Mouse (Mus musculus) embryonic facial prominence, embryonic 11.5 days (tissue): ENCODE measurements around the gene Zfp148. TPM values are rescaled to one million over a fixed set of nuclear protein-coding genes. Genes with fewer than 3 reads are reported as not detected.
"Not testable (repeated sequence)": the region's sequence is repeated elsewhere in the genome, so short reads cannot be mapped to it uniquely, and the experiment has no call there.

Experiments
- ATAC-seq: fragments of 200-750 bp; cut with Nextera tagmentation; replicated peaks from 2 replicates; pipeline ENCODE4 v1.8.0; 2017; ENCODE audit warnings: low read depth; ENCODE audit not compliant: insufficient number of reproducible peaks, low FRiP score, low TSS enrichment
- DNase-seq: peaks from one replicate; pipeline ENCODE4 v3.0.0-alpha.2; 2015; ENCODE audit warnings: low spot score
- H3K27ac ChIP-seq: fragments of 300-500 bp; sonication (generic); replicated peaks from 2 replicates; pipeline ENCODE4 v1.5.1; 2014; ENCODE audit warnings: mild to moderate bottlenecking, low read depth, low read length, control low read depth
- H3K27me3 ChIP-seq: fragments of 300-500 bp; sonication (generic); 2 replicates; pipeline ENCODE4 v1.6.1; 2014; ENCODE audit warnings: mild to moderate bottlenecking, low read length, moderate library complexity, mixed read lengths; ENCODE audit not compliant: control insufficient read depth, insufficient read depth
- H3K36me3 ChIP-seq: fragments of 300-500 bp; sonication (generic); replicated peaks from 2 replicates; pipeline ENCODE4 v1.6.1; 2014; ENCODE audit warnings: low read depth, mild to moderate bottlenecking, low read length, moderate library complexity, mixed read lengths; ENCODE audit not compliant: control insufficient read depth, insufficient read depth
- H3K4me1 ChIP-seq: fragments of 300-500 bp; sonication (generic); 2 replicates; pipeline ENCODE4 v1.6.1; 2014; ENCODE audit warnings: low read length, mixed read lengths; ENCODE audit not compliant: control insufficient read depth, insufficient read depth
- H3K4me2 ChIP-seq: fragments of 300-500 bp; sonication (generic); 2 replicates; pipeline ENCODE4 v1.6.1; 2014; ENCODE audit warnings: low read depth, mild to moderate bottlenecking, control low read depth, low read length, moderate library complexity
- H3K4me3 ChIP-seq: fragments of 300-500 bp; sonication (generic); 2 replicates; pipeline ENCODE4 v1.5.1; 2014; ENCODE audit warnings: low read depth, low read length, control low read depth
- H3K9ac ChIP-seq: fragments of 300-500 bp; sonication (generic); replicated peaks from 2 replicates; pipeline ENCODE4 v1.6.1; 2014; ENCODE audit warnings: mild to moderate bottlenecking, control low read depth, low read length
- H3K9me3 ChIP-seq: fragments of 300-500 bp; sonication (generic); replicated peaks from 2 replicates; pipeline ENCODE4 v1.6.1; 2016; ENCODE audit warnings: mild to moderate bottlenecking, low read length, inconsistent platforms, mixed read lengths; ENCODE audit not compliant: control insufficient read depth
- WGBS: fragments of 180-500 bp; shearing (Covaris S2); extraction: QIAGEN DNeasy Blood & Tissue Kit; methylation state at CpG from one replicate; pipeline ENCODE4 v1.1.7; 2014; 5-methylcytosine and 5-hydroxymethylcytosine counted together
- polyA plus RNA-seq: library from polyadenylated mRNA; unstranded; fragments of >200 nt; fragmentation: Nextera tagmentation; extraction: Ambion mirVana; gene quantifications from 2 replicates; pipeline ENCODE4 v1.2.1, GENCODE M21; 2014

Zfp148 gene
- polyA plus RNA-seq, 1 experiment from 2014 or later = 52.9 TPM

DNA sequence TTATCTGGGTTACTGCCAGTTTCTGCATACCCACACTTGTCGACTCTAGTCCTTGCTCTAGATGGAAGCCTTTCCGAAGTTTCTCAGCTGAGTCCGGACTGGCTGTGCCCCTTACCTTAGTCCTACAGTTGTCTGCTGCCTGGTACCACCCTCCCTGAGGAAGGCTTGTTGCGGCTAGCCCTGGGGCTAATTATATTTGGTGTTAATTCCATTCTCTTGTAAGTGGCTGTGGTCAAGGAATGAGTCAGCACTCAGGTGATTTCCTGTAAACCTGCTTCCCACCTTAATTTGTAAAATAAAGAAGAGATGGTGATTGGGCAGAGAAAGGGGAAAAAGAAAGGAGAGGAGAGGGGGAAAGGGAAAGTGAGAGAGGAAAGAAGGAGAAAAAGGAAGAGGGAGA is 127.4 kb downstream of the Zfp148 start:
- DNase-seq (no peak), ATAC-seq (no peak)
- Histone ChIP-seq H3K36me3 (no peaks in the 10 kb centered on the region; the same call in 1 of the 2 replicates), H3K27me3 (no peaks in the 10 kb centered on the region), H3K4me2 (no peak overlapping the region), H3K9me3 (no peaks in the 10 kb centered on the region), H3K4me3 (no peak overlapping the region), H3K9ac (no peak overlapping the region), H3K27ac (no peak overlapping the region), H3K4me1 (no peaks in the 10 kb centered on the region)
- 86% methylated on average over 4 of the region's 4 CpGs for WGBS

DNA sequence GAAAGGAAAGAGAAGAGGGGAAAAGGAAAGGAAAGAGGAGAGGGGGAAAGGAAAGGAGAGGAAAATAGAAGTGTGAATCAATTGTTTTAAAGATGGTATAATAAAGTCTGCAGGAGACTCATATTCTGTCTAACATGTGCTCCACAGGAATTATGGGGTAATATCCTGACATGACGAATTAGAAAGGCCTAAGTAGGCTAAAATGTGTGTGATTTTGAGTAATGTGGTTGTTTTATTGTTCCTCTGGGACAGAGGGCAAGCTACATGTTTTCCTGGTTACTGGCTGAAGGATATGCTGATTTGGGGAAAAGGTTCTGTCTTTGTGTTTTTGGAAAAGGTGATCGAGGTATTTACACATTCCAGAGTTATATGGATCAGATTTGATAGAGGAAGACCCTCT is 128.6 kb downstream of the Zfp148 start:
- DNase-seq, H3K9ac ChIP-seq, H3K36me3 ChIP-seq, ATAC-seq, H3K4me3 ChIP-seq, H3K27me3 ChIP-seq, H3K4me2 ChIP-seq, H3K27ac ChIP-seq, H3K4me1 ChIP-seq, H3K9me3 ChIP-seq: not testable (repeated sequence)
- WGBS = 85% methylated on average over 2 of the region's 2 CpGs

DNA sequence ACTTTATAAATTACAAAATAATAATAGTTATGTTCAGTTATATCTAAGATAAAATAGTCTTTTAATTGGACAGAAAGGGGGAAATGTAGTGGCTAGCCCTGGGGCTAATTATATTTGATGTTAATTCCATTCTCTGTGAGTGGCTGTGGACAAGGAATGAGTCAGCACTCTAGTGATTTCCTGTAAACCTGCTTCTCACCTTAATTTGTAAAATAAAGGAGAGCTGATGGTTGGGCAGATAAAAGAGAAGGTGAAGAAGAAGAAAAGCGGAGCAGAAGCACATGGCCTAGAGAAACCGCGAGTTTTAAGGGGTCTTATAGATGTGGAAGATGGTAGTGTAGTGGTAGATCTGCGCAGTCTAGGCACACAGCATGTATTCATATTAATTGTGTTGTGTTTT is 130.2 kb downstream of the Zfp148 start:
- not testable (repeated sequence) for ATAC-seq, H3K27ac ChIP-seq, DNase-seq, H3K36me3 ChIP-seq, H3K4me2 ChIP-seq, H3K27me3 ChIP-seq, H3K9me3 ChIP-seq, H3K4me3 ChIP-seq, H3K9ac ChIP-seq, H3K4me1 ChIP-seq
- 94% methylated on average over 4 of the region's 4 CpGs for WGBS

DNA sequence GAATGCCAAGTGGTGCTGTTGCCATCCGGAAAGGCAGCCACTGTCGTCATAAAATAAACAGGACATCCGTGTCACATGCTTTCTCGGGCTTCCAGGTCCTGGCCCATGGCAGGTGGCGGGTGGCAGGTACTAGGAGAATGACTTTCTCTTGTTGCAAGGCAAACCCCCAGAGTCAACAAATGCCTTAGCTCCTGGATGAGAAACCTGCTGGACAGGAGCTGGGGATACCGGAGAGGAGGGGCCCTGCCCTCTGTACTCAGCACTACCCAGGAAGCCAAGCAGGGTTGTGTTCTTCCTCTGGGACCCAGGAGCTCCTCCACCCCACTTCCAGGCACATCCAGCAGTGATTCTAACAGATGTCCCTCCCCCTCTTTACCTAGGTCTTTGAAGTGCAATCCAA is 131.9 kb downstream of the Zfp148 start:
- H3K9me3 ChIP-seq = no peaks in the 10 kb centered on the region
- no peaks in the 10 kb centered on the region for H3K36me3 ChIP-seq
- no peak overlapping the region for H3K4me3 ChIP-seq
- H3K9ac ChIP-seq = no peak overlapping the region
- H3K4me1 ChIP-seq = no peaks in the 10 kb centered on the region
- no peak for DNase-seq
- no peak overlapping the region for H3K27ac ChIP-seq
- no peak for ATAC-seq
- no peaks in the 10 kb centered on the region for H3K27me3 ChIP-seq
- 85% methylated on average over 6 of the region's 6 CpGs for WGBS
- H3K4me2 ChIP-seq = no peak overlapping the region

DNA sequence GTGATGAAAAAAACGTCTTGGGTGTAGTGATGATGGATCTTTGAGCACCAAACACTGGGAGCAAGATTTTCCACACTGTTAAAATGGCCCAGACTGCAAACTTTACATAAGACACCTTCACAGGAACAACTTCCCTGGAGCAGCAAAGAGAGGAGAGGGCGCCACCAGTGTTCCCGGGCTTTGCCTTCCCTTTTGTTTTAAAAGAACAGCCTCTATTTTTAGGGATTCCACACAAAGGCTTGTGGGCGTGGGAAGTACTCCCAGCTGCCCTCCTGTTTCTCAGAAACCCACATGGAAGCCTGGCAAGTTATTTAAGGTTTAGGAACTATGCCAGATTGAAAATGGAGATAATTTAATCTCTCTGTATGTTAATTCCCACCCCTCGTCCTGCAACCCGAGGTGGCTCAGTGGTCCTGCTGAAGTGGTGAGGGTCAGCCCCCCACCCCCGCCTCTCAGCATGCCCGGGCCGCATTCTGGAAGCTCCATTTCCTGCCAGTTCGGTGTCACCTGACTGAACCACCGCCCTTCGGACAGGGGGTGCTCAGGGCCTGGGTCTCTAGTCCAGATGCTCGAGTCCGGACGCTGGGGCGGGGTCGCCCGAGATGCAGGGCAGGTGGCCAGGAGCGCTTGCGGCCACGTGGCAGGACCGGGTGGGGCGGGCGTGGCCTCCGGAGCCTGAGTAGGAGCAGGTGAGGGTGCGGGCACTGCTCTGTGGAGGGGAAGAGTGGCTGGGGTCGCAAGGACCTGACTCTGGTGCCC is 136.3 kb downstream of the Zfp148 start, which contains the start of gene Slc12a8:
Slc12a8 (plus strand) TSS at position 522 of the 759 bp plus-strand sequence.
- H3K27me3 ChIP-seq = no peaks in the 10 kb centered on the region
- H3K9me3 ChIP-seq = no peaks in the 10 kb centered on the region
- DNase-seq = peak; percentile 20
- H3K27ac ChIP-seq = no peak within 1 kb of the TSS
- WGBS = 2% methylated on average over 27 of the region's 27 CpGs
- no peaks in the 10 kb centered on the region for H3K4me1 ChIP-seq
- ATAC-seq = no peak
- no peaks in the 10 kb centered on the region for H3K36me3 ChIP-seq
- H3K4me2 ChIP-seq = peak within 1 kb of the TSS; percentile 80
- H3K4me3 ChIP-seq = peak within 1 kb of the TSS; percentile 24
- peak within 1 kb of the TSS; percentile 53 for H3K9ac ChIP-seq

DNA sequence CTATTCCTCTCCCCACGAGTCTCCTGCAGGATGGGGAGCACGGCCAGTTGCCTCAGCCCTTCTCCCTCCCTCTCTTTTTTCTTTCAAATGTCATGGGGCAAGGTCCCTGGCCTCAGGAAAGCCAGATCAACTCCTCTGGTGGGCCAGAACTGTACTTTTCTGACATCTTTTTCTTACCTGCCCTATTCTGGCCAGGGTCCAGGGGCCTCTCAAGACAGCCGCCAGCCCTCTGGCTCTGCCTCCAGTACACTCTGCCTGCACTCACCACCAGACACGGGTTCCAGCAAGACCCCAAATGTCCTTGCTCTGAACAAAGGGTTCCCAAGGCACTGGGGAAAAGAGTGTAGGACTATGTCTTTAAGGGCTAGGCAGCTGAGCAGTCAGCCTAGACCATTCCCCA is 137.0 kb downstream of the Zfp148 start:
- DNase-seq = no peak
- no peaks in the 10 kb centered on the region for H3K36me3 ChIP-seq
- H3K4me2 ChIP-seq = peak overlapping the region; percentile 80
- no peak for ATAC-seq
- peak overlapping the region; percentile 53 for H3K9ac ChIP-seq
- H3K27me3 ChIP-seq = no peaks in the 10 kb centered on the region
- WGBS = 37% methylated on average over 4 of the region's 4 CpGs
- no peaks in the 10 kb centered on the region for H3K9me3 ChIP-seq
- peak overlapping the region; percentile 24; the same call in 1 of the 2 replicates for H3K4me3 ChIP-seq
- no peaks in the 10 kb centered on the region for H3K4me1 ChIP-seq
- no peak overlapping the region for H3K27ac ChIP-seq

DNA sequence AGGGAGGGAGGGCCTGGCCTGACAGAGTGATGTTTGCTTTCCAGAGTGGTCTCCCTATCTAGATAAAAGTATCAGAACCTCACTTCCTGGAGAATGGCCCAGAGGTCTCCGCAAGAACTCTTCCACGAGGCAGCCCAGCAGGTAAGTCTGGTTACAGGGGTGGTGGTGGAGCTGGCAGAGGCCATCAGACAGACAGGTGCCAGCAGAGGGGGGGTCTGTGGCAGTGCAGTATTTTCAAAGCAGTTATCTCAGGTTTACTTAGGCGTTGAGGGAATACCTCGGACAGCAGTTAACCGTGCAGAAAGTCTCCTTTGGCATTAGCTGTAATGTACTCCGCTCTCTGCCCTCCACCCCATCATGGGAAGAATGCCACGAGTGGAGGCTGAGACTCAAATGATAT is 137.6 kb downstream of the Zfp148 start:
- no peak for ATAC-seq
- no peak overlapping the region for H3K4me2 ChIP-seq
- no peaks in the 10 kb centered on the region for H3K36me3 ChIP-seq
- no peak overlapping the region for H3K27ac ChIP-seq
- no peaks in the 10 kb centered on the region for H3K27me3 ChIP-seq
- WGBS = 70% methylated on average over 7 of the region's 7 CpGs
- H3K4me1 ChIP-seq = no peaks in the 10 kb centered on the region
- H3K9ac ChIP-seq = no peak overlapping the region
- no peak for DNase-seq
- no peak overlapping the region for H3K4me3 ChIP-seq
- H3K9me3 ChIP-seq = no peaks in the 10 kb centered on the region

DNA sequence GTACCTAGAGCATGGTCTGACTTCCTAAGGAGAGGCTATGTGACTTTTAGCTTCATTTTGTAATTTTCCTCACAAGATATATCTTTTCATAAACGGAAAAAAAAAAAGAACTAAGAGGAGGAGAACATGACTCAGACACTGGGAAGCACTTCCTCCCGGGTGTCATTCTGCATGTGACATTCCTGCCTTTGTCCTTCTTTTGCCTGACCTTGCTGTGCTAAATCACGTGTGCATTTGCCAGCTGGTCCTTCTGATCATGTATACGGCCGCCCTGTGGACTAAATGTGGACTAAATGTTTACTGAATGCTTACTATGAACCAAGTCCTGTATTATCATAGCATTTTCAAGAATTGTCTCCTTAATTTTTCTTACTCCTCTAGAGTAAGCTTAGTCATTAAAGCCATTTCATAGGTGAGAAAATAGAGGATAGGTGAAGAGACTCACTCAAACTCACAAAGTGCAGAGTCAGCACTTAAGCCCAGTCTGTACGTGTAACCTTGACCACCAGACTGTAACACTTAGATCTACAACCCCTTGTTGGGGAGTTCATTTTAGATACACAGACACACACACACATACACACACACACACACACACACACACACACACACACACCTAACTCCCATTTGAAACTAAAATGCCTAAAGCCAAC is 139.4 kb downstream of the Zfp148 start:
- Histone ChIP-seq H3K36me3 (no peaks in the 10 kb centered on the region), H3K4me2 (no peak overlapping the region), H3K4me1 (no peaks in the 10 kb centered on the region), H3K4me3 (no peak overlapping the region), H3K9ac (no peak overlapping the region), H3K9me3 (no peaks in the 10 kb centered on the region), H3K27ac (no peak overlapping the region), H3K27me3 (no peaks in the 10 kb centered on the region)
- no peak for ATAC-seq
- 86% methylated on average over 6 of the region's 6 CpGs for WGBS
- DNase-seq = no peak
